Mouse (Mus musculus): ENCODE measurements around the gene Xpot.

DNA sequence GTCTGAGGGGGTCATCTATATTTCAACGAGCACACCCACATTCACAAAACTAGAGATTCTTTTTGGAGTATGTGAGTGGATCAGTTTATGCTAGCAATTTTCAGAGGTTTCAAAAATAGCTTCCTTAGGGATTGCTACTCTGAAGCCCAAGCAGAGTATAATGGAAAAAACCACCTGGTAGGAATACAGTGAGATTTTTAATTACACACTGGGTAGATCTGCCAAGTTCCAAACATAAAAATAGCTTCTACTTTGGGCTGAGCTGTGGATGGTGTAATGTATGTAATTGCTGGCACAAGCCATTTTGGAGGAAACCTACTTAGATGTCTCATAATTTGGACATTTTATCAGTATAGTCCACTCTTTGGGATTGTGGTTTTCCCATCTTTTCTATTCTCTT lies 26.9 kb upstream of the Xpot start:
- TF ChIP-seq CTCF (IDR thresholded peaks at IDR 0.05; ENCODE audit: low read depth, low read length): no peak
- no peak for TF ChIP-seq POLR2A (IDR thresholded peaks at IDR 0.05; ENCODE audit: borderline replicate concordance, low read depth, low read length)

Data from bone marrow macrophage, adult 2 months (primary cell).